ENCODE assay signal across 9 mouse cellular contexts in the genomic region with DNA sequence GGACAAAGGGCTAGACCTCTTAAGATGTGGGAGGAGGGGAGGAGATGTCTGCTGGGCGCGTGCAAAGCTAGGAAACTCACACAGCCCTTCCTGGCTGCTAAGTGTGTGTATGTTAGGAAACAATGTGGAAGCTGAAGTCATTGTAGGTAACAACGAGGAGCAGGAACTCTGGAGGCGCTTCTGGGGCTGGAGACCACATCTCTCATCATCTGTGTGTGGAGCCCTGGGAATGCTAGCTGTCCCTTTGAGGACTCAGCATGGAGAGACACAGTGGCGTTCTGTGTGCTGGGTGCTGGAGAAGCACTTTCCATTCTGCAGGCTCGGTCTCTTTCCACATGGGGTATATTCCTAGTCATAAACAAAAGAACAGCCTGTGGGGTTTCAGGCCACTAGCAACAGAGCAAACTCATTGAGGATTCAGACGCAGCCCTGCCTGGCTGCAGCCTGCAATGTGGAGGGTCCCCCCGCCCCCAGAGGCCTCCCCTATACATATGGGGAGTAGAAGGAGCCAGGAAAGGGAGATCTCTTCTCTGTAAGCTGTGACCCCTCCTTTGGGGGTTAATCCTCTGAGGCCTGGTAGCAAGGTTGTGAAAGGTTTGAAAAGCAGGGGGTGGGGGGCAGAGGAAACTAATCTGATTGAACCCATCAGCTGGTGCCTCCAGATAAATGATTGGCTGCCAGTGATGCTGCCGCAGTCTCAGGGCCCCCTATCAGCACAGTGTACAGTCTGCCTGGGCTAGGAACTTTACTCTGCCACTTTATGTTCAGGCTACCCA. TPM values are rescaled to one million over a fixed set of nuclear protein-coding genes. Genes with fewer than 3 reads are reported as not detected.
DNase-seq lines count a peak whose midpoint lies in the region; ATAC-seq and TF ChIP-seq lines count a peak whose summit lies in the region.
"Had no signal": no experiment of that assay in that cellular context is flagged by ENCODE, and none has a peak within 500 bp of the region (broad histone marks: within the 10 kb centered on the region; RNA-seq: fewer than 3 reads in every experiment).

No protein-coding gene starts in this region.

- TF ChIP-seq POLR2A in thymus, adult 2 months (IDR thresholded peaks at IDR 0.05; ENCODE audit: control insufficient read depth, extremely low read depth, insufficient read depth, low read length, poor library complexity) = no peak

- 45% methylated on average over 9 of the region's 9 CpGs for WGBS in thymus, adult 2 months
- 6% methylated on average over 9 of the region's 9 CpGs for whole genome bisulfite sequencing in hindbrain, embryonic 12.5 days

- H3K27ac ChIP-seq in thymus, adult 2 months (ENCODE audit: control insufficient read depth, insufficient read depth, low read length) = no peak overlapping the region
- peak overlapping the region; percentile 92 for H3K27ac ChIP-seq in hindbrain, embryonic 12.5 days

- peak overlapping the region; percentile 25 for H3K4me2 ChIP-seq in hindbrain, embryonic 12.5 days (replicated peaks)

- DNase-seq in thymus, postnatal 0 days (ENCODE audit: low spot score) = peak; percentile 20
- no peak for DNase-seq in thymus, adult 2 months
- no peak for DNase-seq in ovary, postnatal 14 days (ENCODE audit: low spot score)
- no peak for DNase-seq in testis, postnatal 10 days (ENCODE audit: low spot score)
- no peak for DNase-seq in spleen, postnatal 10 days (ENCODE audit: low spot score in 2 of 2)
- DNase-seq in urinary bladder, postnatal 14 days (ENCODE audit: low spot score) = no peak

- H3K4me3 ChIP-seq in thymus, adult 2 months (ENCODE audit: control insufficient read depth, insufficient read depth, low read length) = no peak overlapping the region
- no peak overlapping the region for H3K4me3 ChIP-seq in hindbrain, embryonic 12.5 days
- H3K4me3 ChIP-seq: myocyte had no signal

- TF ChIP-seq CTCF in thymus, adult 2 months (IDR thresholded peaks at IDR 0.05; ENCODE audit: borderline replicate concordance, control insufficient read depth, extremely low read depth, insufficient read depth, low read length, poor library complexity) = no peak

- no peaks in the 10 kb centered on the region for H3K9me3 ChIP-seq in hindbrain, embryonic 12.5 days (replicated peaks)

- H3K36me3 ChIP-seq in thymus, adult 2 months (ENCODE audit: control insufficient read depth, insufficient read depth, low read length) = no peaks in the 10 kb centered on the region
- H3K36me3 ChIP-seq in hindbrain, embryonic 12.5 days = peaks cover 14% of the 10 kb centered on the region

- ATAC-seq in hindbrain, embryonic 12.5 days (ENCODE audit: low FRiP score) = peak; percentile 88
- peak; percentile 16; the same call in 1 of the 2 replicates for ATAC-seq in megakaryocyte progenitor cell, adult 5-6 weeks (replicated peaks; ENCODE audit: poor library complexity)

- no peaks in the 10 kb centered on the region for H3K27me3 ChIP-seq in thymus, adult 2 months (ENCODE audit: control insufficient read depth, insufficient read depth, low read length)
- H3K27me3 ChIP-seq in hindbrain, embryonic 12.5 days = no peaks in the 10 kb centered on the region

- H3K9ac ChIP-seq in hindbrain, embryonic 12.5 days = peak overlapping the region; percentile 47

- peaks cover 7% of the 10 kb centered on the region; the same call in 1 of the 2 replicates for H3K4me1 ChIP-seq in thymus, adult 2 months (replicated peaks; ENCODE audit: control insufficient read depth, insufficient read depth, low read length)
- H3K4me1 ChIP-seq in hindbrain, embryonic 12.5 days = peaks cover 30% of the 10 kb centered on the region

RNA-seq across cellular contexts. Expression of a gene that starts 11.3 kb away (rescaled TPM):
- 2.6 and 4.4 TPM in 2 replicates for polyA plus RNA-seq in thymus, postnatal 0 days (2015; fragmentation: Nextera tagmentation; extraction: Ambion mirVana)
- polyA plus RNA-seq in thymus, adult 2 months (2012; rRNA removed) = 0.59 and 0.81 TPM in 2 replicates
- polyA plus RNA-seq in hindbrain, embryonic 12.5 days (2016; fragmentation: Nextera tagmentation; extraction: Ambion mirVana) = 6.5 and 8.1 TPM in 2 replicates
- not detected in 2 replicates for total RNA-seq in megakaryocyte progenitor cell, adult 5-6 weeks (2015)
- total RNA-seq in megakaryocyte progenitor cell, adult 5-6 weeks (2017) = not detected in 2 replicates
- polyA plus RNA-seq: myocyte had no signal

RNA-seq across cellular contexts. Expression of a gene that starts 25.8 kb away (rescaled TPM):
- 8.4 and 11.8 TPM in 2 replicates for polyA plus RNA-seq in thymus, postnatal 0 days (2015; fragmentation: Nextera tagmentation; extraction: Ambion mirVana)
- 1.4 and 1.6 TPM in 2 replicates for polyA plus RNA-seq in thymus, adult 2 months (2012; rRNA removed)
- not detected in 2 replicates for polyA plus RNA-seq in hindbrain, embryonic 12.5 days (2016; fragmentation: Nextera tagmentation; extraction: Ambion mirVana)
- not detected in 2 replicates for total RNA-seq in megakaryocyte progenitor cell, adult 5-6 weeks (2015)
- not detected in 2 replicates for total RNA-seq in megakaryocyte progenitor cell, adult 5-6 weeks (2017)
- polyA plus RNA-seq: myocyte had no signal

RNA-seq across cellular contexts. Expression of a gene that starts 47.0 kb away (rescaled TPM):
- polyA plus RNA-seq in thymus, postnatal 0 days (2015; fragmentation: Nextera tagmentation; extraction: Ambion mirVana) = 6.4 and 8.5 TPM in 2 replicates
- polyA plus RNA-seq in thymus, adult 2 months (2012; rRNA removed) = 9.4 and 10.3 TPM in 2 replicates
- 27.6 and 29.6 TPM in 2 replicates for polyA plus RNA-seq in hindbrain, embryonic 12.5 days (2016; fragmentation: Nextera tagmentation; extraction: Ambion mirVana)
- 0.12 and 0.37 TPM in 2 replicates for total RNA-seq in megakaryocyte progenitor cell, adult 5-6 weeks (2015)
- 0.17 and 0.20 TPM in 2 replicates for total RNA-seq in megakaryocyte progenitor cell, adult 5-6 weeks (2017)
